Mouse (Mus musculus): Measurements from ENCODE around the gene Cetn2.

DNA sequence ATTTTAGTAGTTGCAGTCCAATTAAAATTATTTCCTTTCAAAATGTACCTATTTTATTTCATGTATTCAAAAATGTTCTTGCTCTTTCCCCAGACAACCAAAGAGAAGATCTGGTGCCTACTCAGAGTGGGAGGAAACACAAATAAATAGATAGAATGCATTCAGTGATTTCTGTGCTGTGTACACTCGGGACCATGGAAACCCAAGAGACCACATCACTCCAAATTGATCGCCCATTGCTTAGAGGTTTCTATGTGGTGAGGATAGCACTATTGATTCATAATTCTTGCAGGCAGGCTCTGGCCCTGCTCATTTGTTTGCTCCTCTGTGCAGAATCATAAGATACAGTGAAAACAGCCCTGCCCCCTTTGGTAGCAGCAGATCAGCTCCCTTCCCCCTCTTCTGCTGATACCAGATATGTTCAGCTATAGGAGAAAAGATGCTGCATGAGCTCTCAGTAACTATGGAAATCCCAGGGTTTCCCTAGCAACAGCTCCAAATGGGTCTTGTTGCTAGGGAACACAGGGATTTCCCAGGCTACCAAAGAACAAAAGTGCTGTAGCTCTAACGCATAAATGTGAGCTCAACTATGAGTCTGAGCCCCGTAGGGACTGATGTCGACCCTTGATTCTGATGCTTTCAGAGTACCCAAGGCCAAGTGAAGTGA lies 22.7 kb downstream of the Cetn2 start:
- no peak for TF ChIP-seq CTCF (IDR thresholded peaks at IDR 0.05; ENCODE audit: low read depth)
- no peak for TF ChIP-seq EP300 (optimal IDR thresholded peaks at IDR 0.05)
